Mouse (Mus musculus) spleen, postnatal 14 days (tissue): ENCODE results near the gene Ppt2.

ENCODE experiments used
- DNase-seq, 2 experiments: peaks; one replicate each; pipeline ENCODE4 v3.0.0; 2021 to 2022; ENCODE audit warnings: low spot score in 2 of 2

Gene Ppt2

DNA sequence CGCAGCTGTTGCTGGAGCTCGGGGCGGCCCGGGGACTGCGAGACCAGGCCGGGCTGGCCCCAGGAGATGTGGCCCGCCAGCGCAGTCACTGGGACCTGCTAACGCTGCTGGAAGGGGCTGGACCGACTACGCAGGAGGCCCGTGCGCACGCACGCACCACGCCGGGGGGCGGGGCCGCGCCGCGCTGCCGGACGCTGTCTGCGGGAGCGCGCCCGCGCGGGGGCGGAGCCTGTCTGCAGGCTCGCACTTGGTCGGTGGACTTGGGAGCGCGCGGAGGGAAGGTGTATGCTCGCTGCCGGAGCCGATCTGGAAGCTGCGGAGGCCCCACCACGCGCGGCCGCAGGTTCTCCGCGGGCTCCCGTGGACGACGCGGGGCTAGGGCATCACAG is 40.9 kb downstream of the Ppt2 start:
- peak; percentile 94 to 98 for DNase-seq

DNA sequence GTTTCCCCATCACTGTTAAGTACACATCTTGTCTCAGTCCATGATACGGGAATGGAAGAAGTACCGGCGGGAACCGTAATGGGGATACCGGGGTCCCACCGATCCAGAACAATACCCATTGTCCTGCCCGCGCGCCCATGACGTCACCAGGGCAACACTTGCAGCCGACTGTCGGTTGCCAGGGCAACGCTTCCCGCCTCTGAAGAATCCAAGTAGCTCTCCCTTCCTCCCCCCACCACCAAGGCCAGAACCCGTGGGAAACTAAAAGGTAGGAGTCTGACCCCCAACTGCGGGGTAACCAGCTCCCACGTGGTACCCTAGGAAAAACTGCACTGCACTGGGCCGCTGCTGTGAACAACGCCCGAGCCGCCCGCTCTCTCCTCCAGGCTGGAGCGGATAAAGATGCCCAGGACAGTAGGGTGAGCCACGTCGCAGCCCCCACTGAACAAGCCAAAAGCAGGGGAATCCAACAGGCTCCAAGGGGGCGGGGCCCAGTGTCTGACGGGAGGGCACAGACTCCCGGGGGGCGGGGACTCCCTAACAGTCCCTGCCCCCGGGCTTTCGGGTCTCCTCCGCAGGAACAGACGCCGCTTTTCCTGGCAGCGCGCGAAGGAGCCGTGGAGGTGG is 41.4 kb downstream of the Ppt2 start:
- peak in 1 of 2 experiments; percentile 75 for DNase-seq

GRCm38 (mm10) chr17:34585877-34586771 is 42.2 kb downstream of the Ppt2 start:
- no peak for DNase-seq

DNA sequence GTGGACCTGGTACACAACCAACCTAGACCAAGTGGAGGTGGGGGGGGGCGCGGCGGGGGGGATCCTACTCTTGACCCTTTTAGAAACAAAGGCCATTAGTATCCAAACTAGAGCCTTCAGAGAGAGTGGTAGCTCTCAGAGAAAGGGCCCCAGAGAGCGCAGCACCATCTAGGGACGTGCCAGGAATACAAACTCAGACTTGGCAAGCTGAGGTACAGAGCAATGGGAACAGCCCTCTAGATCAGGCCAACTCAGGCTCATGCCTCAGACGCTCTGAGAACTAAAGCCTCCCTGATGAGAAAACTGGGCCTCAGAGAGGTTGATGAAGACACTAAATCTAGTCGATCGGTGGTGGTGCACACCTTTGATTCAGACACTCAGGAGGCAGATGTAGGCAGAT is 43.2 kb downstream of the Ppt2 start:
- DNase-seq = no peak

DNA sequence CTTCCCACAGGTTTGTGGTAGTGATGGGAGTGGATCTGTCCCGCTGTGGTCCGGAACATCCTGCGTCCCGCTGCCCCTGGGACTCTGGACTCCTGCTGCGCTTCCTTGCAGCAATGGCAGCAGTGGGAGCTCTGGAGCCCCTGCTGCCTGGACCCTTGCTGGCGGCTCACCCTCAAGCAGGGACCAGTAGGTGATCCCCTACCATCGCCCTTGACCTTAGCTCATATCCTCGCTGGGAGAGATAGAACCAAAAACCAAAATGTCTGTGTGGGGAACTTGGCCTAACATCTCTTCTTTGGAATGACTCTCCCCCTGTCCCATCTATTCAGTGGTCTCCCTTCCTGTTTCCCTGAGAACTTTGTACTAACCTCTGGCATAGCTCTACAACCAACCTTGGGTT is 44.5 kb downstream of the Ppt2 start:
- no peak for DNase-seq

DNA sequence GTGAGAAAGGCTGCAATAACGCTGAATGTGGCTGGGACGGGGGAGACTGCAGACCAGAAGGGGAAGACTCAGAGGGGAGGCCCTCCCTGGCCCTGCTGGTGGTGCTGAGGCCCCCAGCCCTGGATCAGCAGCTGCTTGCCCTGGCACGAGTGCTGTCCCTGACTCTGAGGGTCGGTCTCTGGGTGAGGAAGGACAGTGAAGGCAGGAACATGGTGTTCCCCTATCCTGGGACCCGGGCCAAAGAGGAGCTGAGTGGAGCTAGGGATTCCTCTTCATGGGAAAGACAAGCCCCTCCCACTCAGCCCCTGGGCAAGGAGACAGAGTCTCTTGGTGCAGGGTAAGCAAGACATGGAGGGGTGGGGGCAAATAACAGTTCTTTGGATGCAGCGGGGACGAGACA is 44.9 kb downstream of the Ppt2 start:
- DNase-seq = no peak

DNA sequence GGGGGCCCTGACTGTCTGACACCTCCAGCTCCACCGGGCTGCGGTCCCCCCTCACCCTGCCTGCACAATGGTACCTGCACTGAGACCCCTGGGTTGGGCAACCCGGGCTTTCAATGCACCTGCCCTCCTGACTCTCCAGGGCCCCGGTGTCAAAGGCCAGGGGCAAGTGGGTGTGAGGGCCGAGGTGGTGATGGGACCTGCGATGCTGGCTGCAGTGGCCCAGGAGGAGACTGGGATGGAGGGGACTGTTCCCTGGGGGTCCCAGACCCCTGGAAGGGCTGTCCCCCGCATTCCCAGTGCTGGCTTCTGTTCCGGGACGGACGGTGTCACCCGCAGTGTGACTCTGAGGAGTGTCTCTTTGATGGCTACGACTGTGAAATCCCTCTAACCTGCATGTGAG is 45.8 kb downstream of the Ppt2 start:
- no peak for DNase-seq

GRCm38 (mm10) chr17:34578070-34578469 is 50.2 kb downstream of the Ppt2 start:
- no peak for DNase-seq

GRCm38 (mm10) chr17:34576577-34576976 is 51.7 kb downstream of the Ppt2 start:
- no peak for DNase-seq

DNA sequence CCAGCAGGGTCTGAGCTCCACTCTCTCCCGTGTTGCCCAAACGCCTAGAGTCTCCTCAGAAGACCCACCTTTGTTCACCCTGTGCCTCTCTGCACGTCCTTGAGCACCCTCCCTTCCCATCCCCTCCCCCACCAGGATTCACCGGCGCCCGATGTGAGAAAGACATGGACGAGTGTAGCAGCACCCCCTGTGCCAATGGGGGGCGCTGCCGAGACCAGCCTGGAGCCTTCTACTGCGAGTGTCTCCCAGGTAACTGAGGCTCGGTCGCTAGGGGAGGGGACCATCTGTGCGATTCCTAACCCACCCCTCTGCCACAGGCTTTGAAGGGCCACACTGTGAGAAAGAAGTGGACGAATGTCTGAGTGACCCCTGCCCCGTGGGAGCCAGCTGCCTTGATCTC is 55.9 kb downstream of the Ppt2 start:
- no peak for DNase-seq

- no peak for DNase-seq
Measured at GRCm38 (mm10) chr17:34571875-34572274, 56.4 kb downstream of the Ppt2 start.

DNA sequence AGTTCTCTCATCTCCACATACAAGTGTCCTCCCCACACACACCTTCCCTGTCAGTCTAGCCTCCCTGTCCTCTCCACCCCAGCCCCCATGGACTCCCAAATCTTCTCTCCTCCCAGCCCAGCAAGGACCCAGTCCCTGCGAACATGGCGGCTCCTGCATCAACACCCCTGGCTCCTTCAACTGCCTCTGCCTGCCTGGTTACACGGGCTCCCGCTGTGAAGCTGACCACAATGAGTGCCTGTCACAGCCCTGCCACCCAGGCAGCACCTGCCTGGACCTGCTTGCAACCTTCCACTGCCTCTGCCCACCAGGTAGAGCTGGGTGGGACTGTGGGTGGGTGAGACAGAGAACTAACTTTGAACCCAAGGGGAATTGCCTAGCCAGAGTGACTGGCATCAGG is 58.4 kb downstream of the Ppt2 start:
- no peak for DNase-seq

DNA sequence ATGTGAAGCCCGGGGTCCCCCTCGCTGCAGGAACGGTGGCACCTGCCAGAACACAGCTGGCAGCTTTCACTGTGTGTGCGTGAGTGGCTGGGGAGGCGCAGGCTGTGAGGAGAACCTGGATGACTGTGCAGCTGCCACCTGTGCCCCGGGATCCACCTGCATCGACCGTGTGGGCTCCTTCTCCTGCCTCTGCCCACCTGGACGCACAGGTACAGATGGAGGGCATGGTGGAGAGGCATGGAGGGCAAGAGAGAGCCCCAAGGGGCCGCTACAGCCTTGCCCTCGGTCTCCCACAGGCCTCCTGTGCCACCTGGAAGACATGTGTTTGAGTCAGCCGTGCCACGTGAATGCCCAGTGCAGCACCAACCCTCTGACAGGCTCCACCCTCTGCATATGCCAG is 59.9 kb downstream of the Ppt2 start:
- no peak for DNase-seq

GRCm38 (mm10) chr17:34567311-34567710 is 61.0 kb downstream of the Ppt2 start:
- DNase-seq = no peak
